Mouse (Mus musculus) embryonic fibroblast, embryonic 13.5 days (primary cell): ENCODE results near the gene Igdcc3.

Source experiments
- CTCF ChIP-seq: IDR thresholded peaks from 2 replicates; pipeline ENCODE4 v1.5.1; 2011; ENCODE audit warnings: mild to moderate bottlenecking, control low read depth, low read length, moderate library complexity, borderline replicate concordance; ENCODE audit not compliant: insufficient read depth
- POLR2A ChIP-seq: IDR thresholded peaks from 2 replicates; pipeline ENCODE4 v1.6.1; 2011; ENCODE audit warnings: low read depth, mild to moderate bottlenecking, control low read depth, low read length, moderate library complexity

- TF ChIP-seq CTCF (no peak), POLR2A (no peak)
Measured at GRCm38 (mm10) chr9:65225795-65226194, 84.8 kb downstream of the Igdcc3 start.
